Mouse (Mus musculus) kidney, postnatal 14 days (tissue): Measurements from ENCODE around the gene Nol12.

Experiments used
- DNase-seq: peaks from one replicate; pipeline ENCODE4 v3.0.0; 2022; ENCODE audit warnings: mixed read lengths

The Nol12 gene

DNA sequence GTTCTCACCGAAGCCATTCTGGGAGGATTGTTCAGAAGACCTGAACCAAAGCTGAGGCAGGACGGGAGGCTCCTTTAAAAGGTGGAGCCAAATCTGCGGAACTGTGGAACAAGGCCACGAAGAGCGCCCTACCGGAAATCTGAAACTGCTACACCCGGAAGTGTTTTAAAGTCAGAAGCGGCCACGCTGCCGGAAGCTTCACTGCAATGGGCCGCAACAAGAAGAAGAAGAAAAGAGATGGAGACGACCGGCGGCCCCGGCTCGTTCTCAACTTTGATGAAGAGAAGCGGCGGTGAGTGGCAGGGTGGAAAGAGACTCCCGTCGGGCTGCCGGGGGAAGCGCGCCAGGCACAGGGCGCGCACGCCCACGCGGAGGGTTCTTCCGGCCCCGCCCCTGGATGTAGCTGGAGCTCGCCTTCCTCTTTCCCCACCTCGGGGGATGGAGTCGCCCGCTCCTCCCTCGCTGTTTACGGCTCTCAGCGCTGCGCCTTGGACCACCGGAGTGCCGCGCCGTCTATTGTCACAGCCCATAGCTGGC lies at the start of gene Nol12:
Gene Nol12, plus strand, starts transcription at position 150 of the 537 bp plus-strand sequence.
- peak; percentile 90 for DNase-seq

DNA sequence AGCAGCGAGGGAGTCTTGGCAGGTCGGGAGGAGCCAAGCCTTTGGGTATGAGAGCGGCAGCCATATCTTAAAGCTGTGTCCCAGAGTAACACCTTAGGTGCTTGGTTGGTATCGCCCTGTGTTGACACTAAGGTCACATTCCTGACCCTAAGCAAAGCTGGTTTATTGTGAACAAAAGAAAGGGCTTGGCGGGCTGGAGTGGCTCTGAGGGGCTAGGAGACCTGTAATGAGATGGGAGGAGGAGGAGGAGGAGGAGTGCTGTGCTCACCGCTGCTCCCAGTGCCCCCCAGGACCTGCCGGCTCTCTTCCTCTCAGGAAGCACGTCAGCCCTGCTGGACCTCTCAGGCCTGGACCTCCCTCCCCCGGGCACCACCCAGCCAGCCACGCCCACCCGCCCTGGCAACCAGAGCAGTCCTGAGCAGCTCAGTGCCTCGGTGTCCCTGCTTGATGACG lies 45.3 kb upstream of the Nol12 start:
- DNase-seq, result no peak

DNA sequence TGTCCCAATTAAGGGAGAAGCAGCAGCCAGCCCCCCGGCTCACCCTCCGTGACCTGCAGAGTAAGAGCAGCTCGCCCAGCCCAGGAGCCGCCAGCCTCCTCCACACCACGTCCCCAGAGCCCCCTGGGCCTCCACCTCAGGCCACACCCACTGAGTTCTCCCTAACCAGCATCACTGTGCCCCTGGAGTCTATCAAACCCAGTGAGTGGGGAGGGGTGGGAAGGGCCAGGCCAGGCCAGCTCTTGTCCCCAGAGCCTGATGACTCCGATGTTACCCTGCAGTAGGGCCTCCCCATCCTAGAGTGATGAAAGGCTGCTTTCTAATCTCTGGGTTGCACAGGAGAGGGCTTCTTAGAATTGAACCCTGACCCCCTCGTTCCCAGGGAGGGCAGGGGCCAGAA lies 42.3 kb upstream of the Nol12 start:
- no peak for DNase-seq

DNA sequence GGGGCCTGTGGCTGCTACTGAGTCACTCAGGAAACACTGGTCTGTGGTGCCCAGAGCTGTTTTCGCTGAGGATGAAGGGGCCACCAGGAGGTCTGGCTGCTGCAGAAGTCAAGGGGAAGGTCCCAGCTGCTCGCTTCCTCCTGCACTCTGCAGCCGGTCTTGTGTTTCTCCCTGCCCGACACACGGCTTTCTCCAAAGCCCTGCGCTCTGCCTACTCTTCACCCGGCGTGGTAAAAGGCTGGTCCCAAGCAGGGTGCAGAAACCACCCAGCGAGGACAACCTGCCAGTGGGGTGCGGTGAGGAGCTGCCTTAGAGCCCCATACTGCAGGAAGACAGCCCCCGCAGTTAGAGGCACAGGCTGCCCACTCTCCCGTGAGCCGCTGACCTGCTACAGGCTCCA lies 40.0 kb upstream of the Nol12 start:
- DNase-seq, result no peak

DNA sequence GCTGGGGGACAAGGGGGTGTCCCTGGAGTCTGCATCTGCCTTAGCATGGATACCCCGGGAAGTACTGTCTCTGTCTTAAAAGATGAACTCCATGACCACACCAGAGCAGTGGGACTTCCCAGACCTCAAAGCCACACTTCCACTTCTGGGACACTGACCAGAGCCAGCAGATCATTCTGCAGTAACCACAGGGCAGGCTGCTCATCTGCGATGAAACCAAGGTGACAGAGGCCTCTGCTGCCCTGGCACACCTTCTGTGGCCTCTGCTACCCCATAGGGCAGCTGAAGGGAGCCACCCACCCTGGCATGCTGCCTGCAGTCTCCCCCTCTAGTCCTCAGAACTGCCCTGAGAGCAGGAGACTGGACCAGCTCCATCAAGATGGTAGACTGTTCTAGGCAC lies 39.0 kb upstream of the Nol12 start:
- no peak for DNase-seq

DNA sequence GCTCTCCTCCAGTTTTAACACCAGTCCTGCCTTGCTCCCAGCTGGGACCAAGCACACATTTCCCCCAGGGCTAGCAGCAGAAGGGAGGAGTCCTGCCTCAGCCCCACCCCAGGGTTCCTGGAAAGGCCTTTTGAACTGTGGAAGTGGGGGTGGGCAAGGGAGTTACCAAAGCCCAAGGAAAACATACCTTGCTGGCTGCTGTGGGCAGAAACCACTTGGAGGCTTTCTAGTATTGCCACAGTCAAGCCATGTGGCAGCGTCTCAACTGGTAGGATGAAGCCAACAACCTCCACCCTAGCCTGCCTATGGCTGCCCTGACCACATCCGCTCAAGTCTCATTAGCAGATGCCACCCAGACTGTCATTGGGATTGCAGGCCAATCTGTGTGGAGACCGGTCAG lies 38.6 kb upstream of the Nol12 start:
- no peak for DNase-seq

DNA sequence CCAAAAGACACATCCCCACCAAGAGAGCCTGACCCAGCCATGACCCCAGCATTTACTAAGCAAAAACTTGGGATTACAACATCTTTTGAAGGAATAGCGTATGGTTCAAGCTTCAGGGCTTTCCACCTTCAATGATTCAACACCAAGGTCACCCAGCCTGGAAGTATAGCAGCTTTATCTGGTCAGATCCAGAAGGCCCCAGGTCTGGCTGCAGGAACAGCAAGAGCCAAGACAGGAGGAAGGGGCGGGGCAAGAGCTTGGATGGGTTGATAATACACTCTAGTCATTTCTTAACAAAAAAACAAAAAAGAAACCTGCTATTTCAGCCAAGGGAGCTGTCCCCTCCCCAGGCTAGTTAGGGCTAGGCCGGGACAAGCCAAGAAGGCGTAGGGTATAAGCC lies 37.2 kb upstream of the Nol12 start:
- DNase-seq, result no peak

DNA sequence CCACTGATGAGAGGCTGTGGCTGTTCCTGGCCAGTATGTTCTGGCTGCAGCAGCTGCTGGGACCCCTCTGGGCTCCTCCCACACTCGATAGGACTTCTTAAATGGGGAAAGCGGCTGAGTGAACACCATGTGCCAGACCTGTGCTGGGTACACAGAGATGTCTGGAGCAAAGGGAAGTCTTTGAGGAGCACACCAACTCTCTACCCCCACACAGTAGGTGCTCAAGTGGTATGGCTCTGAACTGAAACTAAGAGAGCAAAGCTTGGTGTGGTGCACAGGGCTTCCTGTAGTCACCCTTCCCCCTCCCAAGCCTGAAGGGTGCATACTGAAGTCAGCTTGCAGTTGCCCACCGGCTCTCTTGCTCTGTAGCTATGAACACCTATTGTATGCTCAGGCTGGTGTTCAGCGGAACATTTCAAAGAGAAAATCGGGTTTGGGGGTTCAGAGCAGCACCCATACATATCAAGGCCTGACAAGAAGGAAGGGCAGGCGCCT lies 36.2 kb upstream of the Nol12 start:
- DNase-seq, result no peak

DNA sequence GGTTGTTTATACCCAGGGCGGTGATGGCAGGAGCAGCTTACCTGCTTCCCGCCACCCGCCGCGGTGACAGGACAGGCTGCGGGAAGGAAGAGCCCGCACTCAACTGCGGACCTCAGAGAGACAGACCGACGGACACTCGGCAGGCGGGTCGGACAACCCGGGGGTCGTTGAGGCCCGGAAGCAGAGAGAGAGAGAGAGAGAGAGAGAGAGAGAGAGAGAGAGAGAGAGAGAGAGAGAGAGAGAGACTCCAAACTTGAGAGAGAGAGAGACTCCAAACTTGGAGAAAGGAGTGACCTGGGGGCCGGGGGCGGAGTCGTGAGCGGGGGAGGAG lies 35.4 kb upstream of the Nol12 start, which contains the start of gene Gm49510:
Gene Gm49510, plus strand, starts transcription at position 259 of the 331 bp plus-strand sequence.
- DNase-seq, result no peak

DNA sequence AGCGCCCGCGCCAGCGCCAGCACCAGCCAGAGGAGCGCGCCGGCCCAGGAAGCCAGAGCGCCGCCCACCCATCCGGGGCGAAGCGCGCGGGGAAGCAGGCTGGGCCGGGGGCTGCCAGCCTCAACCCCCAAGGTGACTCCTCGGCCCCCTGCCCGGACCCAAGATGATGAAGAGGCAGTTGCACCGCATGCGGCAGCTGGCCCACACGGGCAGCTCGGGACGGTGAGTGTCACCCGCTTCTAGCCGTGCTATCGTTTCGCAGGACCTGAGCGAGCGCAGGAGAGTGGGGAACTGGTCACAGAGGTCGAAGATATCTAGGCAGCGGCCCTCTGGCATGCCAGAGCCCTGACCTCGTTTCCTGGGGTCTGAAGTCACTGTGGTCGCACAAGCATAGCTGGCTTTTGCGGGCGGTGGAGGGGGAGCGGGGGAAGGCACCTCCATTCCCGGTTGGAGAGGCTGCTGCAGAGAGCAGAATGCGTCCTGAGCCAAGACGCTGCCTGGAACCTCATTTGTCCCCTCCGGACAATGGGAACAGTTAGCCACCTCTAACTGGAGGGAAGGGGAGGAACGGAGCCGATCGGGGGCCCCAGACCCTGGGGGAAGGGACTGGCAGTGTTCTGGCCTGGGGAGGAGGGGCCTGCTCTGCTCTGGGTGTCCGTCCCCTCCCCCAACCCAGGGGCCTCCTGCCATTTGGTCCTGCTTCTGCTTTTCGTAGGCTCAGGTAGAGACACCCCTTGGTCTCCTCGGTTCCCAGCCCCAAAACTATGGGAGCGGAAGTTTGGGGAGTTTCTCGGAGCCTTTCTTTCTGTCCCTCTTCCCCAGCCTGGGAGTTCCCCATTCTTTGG lies 34.8 kb upstream of the Nol12 start, which contains the start of gene Sh3bp1:
Gene Sh3bp1, plus strand, starts transcription at position 29 of the 845 bp plus-strand sequence.
- DNase-seq, result peak; percentile 83

DNA sequence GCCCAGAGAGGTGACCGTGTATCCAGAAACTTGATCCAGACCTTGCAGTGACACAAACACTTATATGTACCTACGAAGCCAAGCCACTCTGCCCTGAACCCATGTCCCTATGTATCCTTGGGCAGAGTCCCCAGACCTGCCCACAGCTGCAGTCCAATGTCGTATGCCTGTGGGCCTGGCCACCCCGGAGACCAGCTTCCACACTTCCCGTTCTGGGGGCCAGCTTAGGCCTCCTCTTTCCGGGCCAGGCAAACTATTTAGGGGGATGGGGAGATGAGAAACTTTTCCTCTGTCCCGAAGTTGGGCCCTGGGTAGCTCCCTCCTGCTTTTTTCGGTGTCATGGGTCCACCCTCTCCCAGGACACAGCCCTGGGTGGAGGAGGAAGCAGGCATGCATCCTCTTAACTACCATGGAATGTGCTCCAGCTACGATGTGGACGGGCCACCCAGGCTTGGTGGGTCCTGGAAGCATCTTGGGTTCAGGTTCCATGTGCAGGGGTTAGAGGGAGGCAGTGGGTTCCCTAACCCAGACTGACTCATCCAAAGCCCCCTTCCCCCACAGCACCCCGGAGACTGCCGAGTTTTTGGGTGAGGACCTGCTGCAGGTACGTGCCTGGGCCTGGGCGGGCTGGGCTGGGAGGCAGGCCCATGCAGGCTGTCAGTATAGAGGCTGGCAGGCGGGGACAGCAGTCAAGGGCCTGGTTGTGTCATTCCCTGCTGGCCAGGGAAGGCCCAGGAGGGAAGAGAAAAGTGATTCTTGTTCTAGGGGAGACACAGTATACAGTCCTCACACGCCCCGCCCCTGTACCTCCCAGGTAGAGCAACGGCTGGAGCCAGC lies 33.9 kb upstream of the Nol12 start:
- no peak for DNase-seq

DNA sequence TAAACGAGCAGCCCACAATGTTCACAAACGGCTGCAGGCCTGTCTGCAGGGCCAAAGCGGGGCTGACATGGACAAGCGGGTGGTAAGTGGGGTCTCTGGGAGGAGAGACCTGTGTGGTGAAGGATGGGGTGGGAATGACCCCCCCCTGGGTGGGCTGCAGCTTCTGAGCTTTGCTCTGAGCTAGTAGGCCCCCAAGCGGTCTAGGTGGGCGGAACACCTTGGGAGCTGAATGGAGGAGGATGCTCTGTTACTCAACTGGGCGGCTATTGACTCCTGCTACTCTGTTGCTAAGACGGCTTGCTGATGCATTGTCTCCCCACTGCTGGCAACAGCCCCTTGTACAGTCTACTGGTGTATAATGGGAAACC lies 33.3 kb upstream of the Nol12 start:
- no peak for DNase-seq

DNA sequence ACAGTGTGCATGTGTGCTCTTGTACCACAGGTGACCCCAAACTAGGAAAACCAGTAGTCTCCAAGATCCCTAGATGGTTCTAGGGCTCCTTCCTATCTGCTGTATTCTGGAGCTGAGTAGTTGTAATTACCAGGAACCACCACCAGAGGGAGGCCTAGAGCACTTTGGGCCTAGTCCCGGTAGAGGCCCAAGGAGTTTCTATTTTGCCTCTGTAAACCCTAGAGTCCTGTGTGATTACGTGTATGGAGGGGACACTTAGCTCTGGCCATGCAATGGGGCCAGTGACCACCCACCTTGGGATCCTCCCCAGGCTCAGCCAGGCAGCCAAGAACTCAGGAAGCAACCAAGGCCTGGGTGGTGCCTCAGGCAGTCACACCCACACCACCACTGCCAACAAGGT lies 31.5 kb upstream of the Nol12 start:
- DNase-seq, result peak; percentile 86

DNA sequence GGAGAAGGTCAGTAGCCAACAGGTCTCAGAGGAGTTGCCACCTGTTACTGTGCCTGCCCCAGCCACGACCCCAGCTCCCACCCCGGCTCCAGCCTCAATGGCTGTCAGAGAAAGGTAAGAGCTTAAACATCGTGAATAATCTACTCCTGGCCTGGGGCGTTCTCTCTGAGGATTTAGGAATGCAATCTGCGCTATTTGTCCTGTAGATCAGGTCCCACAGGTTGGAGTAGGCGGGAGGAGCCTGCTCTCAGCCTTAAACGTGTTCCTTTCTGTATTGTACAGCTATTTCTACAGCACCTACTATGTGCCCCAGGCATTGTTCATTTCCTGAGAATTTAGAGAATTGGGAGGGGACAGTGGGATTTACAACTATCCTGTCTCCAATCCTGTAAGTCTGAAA lies 26.3 kb upstream of the Nol12 start:
- DNase-seq, result no peak

DNA sequence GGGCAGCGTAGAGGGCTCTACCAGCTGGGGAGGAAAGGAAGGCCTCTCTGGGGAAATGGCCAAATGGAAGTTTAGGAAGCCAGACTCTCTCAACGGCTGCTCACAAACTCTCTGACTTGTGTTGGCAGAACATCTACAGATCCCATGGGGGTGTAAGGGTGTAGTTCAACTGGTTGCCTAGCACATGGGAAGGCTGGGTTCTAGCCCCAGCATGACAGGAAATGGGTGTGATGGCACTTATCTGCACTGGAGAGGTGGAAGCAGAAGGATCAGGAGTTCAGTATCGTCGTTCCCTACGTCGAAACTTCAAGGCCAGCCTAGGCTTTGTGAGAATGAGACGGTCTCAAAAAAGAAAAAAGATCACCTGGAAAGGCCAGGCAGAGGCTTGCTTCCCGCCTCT lies 25.8 kb upstream of the Nol12 start:
- no peak for DNase-seq

DNA sequence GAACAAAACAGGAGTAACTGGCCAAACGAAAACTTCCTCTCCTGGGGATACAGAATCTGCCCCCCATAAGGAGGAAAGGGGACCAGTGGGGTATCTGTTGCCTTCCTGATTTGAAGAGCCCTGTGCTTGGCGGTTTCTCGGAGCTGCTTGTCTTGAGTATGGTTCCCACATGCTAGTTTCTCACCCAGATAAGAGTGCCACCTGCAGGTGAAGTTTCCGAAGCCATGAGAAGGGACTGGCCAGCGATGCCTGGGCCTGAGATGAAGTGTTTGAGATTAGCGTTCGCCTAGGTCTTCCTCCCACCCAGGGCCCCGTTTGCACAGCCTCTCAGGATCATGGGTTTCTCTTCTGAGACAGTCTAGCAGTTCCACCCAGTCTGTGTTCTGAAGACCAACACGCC lies 22.7 kb upstream of the Nol12 start:
- peak; percentile 65 for DNase-seq

DNA sequence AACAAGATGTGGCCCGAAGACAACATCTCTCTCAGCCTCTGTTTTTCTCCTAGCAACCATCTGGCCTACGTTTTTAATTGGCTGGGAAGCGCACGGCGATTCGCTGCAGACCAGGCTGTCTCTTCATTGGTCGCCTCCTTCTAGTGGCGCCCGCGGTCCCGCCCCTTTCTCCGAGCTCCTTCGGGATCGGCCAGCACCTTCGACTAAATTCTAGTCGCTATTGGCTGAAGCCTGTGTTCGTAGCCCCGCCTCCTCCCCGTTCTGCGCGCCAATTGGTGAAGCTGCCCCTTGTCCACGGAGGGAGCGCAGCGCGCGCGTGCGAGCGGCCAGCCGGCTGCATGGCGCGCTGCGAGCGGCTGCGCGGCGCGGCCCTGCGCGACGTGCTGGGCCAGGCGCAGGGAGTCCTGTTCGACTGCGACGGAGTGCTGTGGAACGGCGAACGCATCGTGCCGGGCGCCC lies 21.1 kb upstream of the Nol12 start, which contains the start of gene Pdxp:
Gene Pdxp, plus strand, starts transcription at position 288 of the 459 bp plus-strand sequence.
- peak; percentile 97 for DNase-seq

DNA sequence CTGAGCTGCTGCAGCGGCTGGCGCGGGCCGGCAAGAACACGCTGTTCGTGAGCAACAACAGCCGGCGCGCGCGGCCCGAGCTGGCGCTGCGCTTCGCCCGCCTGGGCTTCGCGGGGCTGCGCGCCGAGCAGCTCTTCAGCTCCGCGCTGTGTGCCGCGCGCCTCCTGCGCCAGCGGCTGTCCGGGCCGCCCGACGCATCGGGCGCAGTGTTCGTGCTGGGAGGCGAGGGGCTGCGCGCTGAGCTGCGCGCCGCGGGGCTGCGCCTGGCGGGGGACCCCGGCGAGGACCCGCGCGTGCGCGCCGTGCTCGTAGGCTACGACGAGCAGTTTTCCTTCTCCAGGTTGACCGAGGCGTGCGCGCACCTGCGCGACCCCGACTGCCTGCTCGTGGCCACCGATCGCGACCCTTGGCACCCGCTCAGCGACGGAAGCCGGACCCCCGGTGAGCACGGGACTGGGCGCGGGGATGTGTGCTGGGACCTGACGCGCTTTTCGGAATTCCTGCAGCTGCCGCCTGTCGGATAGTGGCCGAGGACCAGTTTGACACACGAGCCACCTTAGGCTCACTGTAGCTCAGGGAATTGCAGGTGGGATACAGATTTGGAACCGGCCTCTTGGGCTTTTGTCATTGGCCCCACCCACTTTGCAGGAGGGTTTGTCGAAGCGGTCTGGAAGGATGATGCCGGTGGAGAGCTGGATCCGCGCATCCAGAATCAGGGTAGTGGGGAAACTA lies 20.5 kb upstream of the Nol12 start:
- DNase-seq, result no peak

DNA sequence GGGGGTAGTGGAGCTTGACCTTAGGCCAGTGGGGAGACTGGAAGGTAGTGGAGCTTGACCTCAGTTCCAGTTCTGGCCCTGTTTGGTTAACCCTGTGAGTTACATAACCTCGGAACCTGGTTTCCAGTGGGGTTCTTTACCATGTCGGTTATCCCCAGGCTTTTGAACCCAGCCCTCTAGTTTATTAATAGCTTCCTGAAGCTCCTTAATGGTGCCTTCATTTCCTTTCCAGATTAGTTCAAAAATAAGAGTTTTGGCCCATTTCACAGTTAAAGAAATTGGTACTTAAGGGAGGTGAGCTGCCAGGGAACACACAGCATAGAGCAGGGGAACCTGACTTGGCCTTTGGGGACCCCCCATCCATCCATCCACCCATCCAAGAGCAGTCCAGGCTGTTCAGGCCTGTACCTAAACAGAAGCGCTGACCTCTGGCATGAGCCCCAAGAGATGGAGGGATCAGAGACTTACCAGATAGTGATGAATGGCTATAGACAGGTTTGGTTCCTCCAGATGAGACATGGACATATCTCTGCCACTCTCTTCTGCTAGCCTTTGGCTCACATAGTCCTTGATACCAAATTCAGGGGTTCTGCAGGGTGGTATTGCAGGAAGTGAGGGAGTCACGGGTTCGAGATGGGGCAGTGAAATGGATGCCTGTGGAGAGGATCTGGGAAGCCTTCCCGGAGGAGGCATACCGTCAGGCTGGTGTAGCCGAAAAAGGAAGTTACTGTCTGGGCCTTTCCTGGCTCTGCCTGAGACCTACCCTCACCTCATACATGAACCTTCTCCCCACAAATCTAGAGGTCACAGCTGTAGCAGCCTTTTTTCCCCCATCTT lies 19.7 kb upstream of the Nol12 start:
- DNase-seq, result no peak

DNA sequence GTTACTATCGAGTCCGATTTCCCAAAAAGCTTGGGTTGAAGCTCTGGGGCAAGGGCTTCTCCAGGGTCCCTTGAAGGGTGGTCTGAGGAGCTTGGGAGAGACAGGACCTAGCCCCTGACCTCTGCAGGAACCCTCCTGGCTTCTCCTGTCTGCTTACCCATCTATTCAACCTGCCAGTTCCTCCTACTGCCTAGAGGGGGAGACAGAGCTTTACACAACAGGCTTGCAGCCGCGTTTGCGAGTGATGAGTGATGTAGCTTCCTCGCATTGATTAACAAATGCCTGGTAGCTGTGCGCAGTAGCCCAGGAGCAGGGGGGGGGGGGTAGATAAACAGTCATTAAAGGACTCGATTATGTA lies 19.1 kb upstream of the Nol12 start:
- DNase-seq, result peak; percentile 82

DNA sequence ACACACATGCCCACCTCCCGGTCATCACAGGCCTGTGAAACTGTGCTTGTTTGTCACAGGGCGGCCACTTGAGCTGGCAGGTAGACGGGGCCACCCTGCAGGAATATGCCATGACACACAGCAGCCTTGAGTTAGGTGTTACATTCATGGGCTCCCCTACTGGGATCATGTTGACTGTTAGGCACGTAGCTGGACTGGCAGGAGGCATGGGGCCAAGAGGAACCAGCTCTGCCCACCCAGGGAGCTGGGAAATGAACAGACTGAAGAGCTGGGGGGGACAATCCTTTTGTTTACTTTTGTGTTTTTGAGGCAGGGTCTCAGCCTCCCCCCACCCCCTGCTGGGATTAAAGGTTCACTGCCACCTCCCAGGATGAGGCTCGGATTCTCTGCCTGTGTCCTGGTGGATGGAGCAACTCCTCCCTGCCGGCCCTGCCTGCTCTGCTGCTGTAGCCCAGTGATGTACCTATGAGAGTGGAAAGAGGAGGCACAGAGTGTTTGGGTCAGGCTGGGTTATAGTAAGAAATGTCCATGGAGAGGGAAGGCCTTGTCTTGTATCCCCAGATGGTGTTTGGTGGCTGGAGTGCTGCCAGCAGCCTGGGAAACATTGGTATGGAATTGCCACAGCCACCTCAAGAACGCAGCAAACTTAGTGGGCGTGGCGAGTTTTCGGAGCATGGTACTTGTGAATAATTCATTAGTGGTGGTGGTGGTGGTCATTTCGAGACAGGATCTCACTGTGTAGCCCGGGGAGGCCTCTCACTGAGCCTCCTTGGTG lies 18.5 kb upstream of the Nol12 start:
- no peak for DNase-seq
